In genomic region chr2:109890068-109890467, GRCm38 (mm10) we compare ENCODE assay signal across 8 mouse cellular contexts. TPM values are rescaled to one million over a fixed set of nuclear protein-coding genes. Genes with fewer than 3 reads are reported as not detected.
DNase-seq lines count a peak whose midpoint lies in the region; ATAC-seq lines count a peak whose summit lies in the region.

No protein-coding gene starts in this region.

- ATAC-seq in kidney, embryonic 14.5 days (ENCODE audit: low FRiP score, low TSS enrichment): no peak
- 0 out of 2 replicates have a peak, but pooled peaks have one; percentile 6 for ATAC-seq in hindbrain, embryonic 11.5 days (ENCODE audit: low FRiP score)
- no peak for ATAC-seq in midbrain, embryonic 13.5 days

- peaks cover 11% of the 10 kb centered on the region for H3K4me1 ChIP-seq in kidney, embryonic 14.5 days (ENCODE audit: control insufficient read depth, insufficient read depth, low read length)
- H3K4me1 ChIP-seq in hindbrain, embryonic 11.5 days (replicated peaks; ENCODE audit: control insufficient read depth, insufficient read depth, low read length): no peaks in the 10 kb centered on the region
- peaks cover 22% of the 10 kb centered on the region for H3K4me1 ChIP-seq in midbrain, embryonic 13.5 days (replicated peaks)

- H3K9me3 ChIP-seq in kidney, embryonic 14.5 days (ENCODE audit: control insufficient read depth, low read length): peaks cover 3% of the 10 kb centered on the region; the same call in 1 of the 2 replicates
- H3K9me3 ChIP-seq in hindbrain, embryonic 11.5 days (ENCODE audit: control insufficient read depth, low read length): no peaks in the 10 kb centered on the region
- 0 out of 2 replicates have a peak, but pooled peaks cover 5% of the 10 kb centered on the region for H3K9me3 ChIP-seq in midbrain, embryonic 13.5 days

- H3K27ac ChIP-seq in kidney, embryonic 14.5 days (ENCODE audit: low read depth, low read length): no peak overlapping the region; the same call in 1 of the 2 replicates
- peak overlapping the region; percentile 84; the same call in 1 of the 2 replicates for H3K27ac ChIP-seq in hindbrain, embryonic 11.5 days (ENCODE audit: low read depth, low read length)
- H3K27ac ChIP-seq in midbrain, embryonic 13.5 days: peak overlapping the region; percentile 91; the same call in 1 of the 2 replicates

- 46% methylated on average over 4 of the region's 4 CpGs for WGBS in kidney, embryonic 14.5 days
- 39% methylated on average over 4 of the region's 4 CpGs for WGBS in hindbrain, embryonic 11.5 days
- 35% methylated on average over 4 of the region's 4 CpGs for WGBS in midbrain, embryonic 13.5 days

- peaks cover 10% of the 10 kb centered on the region for H3K36me3 ChIP-seq in kidney, embryonic 14.5 days (ENCODE audit: control insufficient read depth, insufficient read depth, low read length)
- H3K36me3 ChIP-seq in hindbrain, embryonic 11.5 days (ENCODE audit: control insufficient read depth, insufficient read depth, low read length): no peaks in the 10 kb centered on the region; the same call in 1 of the 2 replicates
- H3K36me3 ChIP-seq in midbrain, embryonic 13.5 days: peaks cover 8% of the 10 kb centered on the region

- H3K4me3 ChIP-seq in kidney, embryonic 14.5 days (ENCODE audit: low read length): peak overlapping the region; percentile 87
- peak overlapping the region; percentile 88 for H3K4me3 ChIP-seq in hindbrain, embryonic 11.5 days (ENCODE audit: low read depth, low read length)
- peak overlapping the region; percentile 99 for H3K4me3 ChIP-seq in midbrain, embryonic 13.5 days (replicated peaks)

- DNase-seq in kidney, postnatal 14 days: no peak
- DNase-seq in NIH3T3 (ENCODE audit: low read depth): peak; percentile 47
- no peak for DNase-seq in hindbrain, embryonic 11.5 days (ENCODE audit: low spot score)
- no peak for DNase-seq in right cerebral cortex, postnatal 4 days
- no peak for DNase-seq in right cerebral cortex, postnatal 14 days
- no peak for DNase-seq in T-cell, adult 2 months (ENCODE audit: low spot score)

- H3K27me3 ChIP-seq in kidney, embryonic 14.5 days (ENCODE audit: control insufficient read depth, insufficient read depth, low read length): no peaks in the 10 kb centered on the region
- no peaks in the 10 kb centered on the region for H3K27me3 ChIP-seq in hindbrain, embryonic 11.5 days (ENCODE audit: control insufficient read depth, insufficient read depth, low read length)
- no peaks in the 10 kb centered on the region for H3K27me3 ChIP-seq in midbrain, embryonic 13.5 days

- peak overlapping the region; percentile 42 for H3K4me2 ChIP-seq in kidney, embryonic 14.5 days (replicated peaks; ENCODE audit: low read depth, low read length)
- peak overlapping the region; percentile 66 for H3K4me2 ChIP-seq in hindbrain, embryonic 11.5 days (replicated peaks; ENCODE audit: low read depth, low read length)
- peak overlapping the region; percentile 79 for H3K4me2 ChIP-seq in midbrain, embryonic 13.5 days (replicated peaks)

- H3K9ac ChIP-seq in kidney, embryonic 14.5 days (ENCODE audit: low read depth, low read length): peak overlapping the region; percentile 83; the same call in 1 of the 2 replicates
- peak overlapping the region; percentile 90 for H3K9ac ChIP-seq in hindbrain, embryonic 11.5 days (ENCODE audit: low read depth, low read length)
- peak overlapping the region; percentile 93 for H3K9ac ChIP-seq in midbrain, embryonic 13.5 days (replicated peaks)

RNA-seq across cellular contexts. Expression of gene Lin7c, which starts 0.6 kb away (rescaled TPM):
- polyA plus RNA-seq in kidney, embryonic 14.5 days (2014; fragmentation: Nextera tagmentation; extraction: Ambion mirVana): 50.8 and 80.7 TPM in 2 replicates
- polyA plus RNA-seq in hindbrain, embryonic 11.5 days (2014; fragmentation: Nextera tagmentation; extraction: Ambion mirVana): 140 and 161 TPM in 2 replicates
- 175 and 201 TPM in 2 replicates for polyA plus RNA-seq in midbrain, embryonic 13.5 days (2015; fragmentation: Nextera tagmentation; extraction: Ambion mirVana)

RNA-seq across cellular contexts. Expression of gene Lgr4, which starts 27.4 kb away (rescaled TPM):
- polyA plus RNA-seq in kidney, embryonic 14.5 days (2014; fragmentation: Nextera tagmentation; extraction: Ambion mirVana): 41.7 and 44.5 TPM in 2 replicates
- 18.3 and 20.7 TPM in 2 replicates for polyA plus RNA-seq in hindbrain, embryonic 11.5 days (2014; fragmentation: Nextera tagmentation; extraction: Ambion mirVana)
- 7.9 and 8.3 TPM in 2 replicates for polyA plus RNA-seq in midbrain, embryonic 13.5 days (2015; fragmentation: Nextera tagmentation; extraction: Ambion mirVana)
